Mouse (Mus musculus): ENCODE measurements around the gene Optn.

Optn gene

DNA sequence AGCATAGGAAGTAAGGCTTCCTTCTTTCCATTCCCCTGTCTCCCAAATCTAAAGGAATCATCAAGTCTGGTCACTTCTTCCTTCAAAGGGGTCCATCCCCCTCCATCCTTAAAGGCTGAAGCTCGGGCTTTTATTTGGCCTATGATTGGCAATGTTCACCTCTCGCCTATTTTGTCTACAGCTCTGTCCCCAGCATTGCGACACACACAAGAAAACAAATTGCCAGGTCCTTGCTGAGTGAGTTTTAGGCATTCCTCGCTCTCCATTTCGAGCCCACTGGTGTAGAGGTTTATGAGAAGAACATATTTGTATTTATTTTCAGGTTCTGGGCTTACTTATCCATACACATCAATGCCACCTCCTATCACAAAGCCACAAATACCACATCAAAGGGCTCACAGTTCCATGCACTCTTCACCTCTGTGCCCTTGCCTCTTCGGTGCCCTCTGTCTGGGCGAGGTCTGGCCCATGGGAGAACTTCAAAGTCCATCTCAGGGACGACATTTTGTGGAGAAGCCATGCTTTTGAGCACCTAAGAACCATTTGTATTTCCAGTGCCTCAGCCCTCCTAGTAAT, 2.6 kb downstream of the Optn start:
- DNase-seq (ENCODE audit: extremely low spot score), result no peak

GRCm38 (mm10) chr2:5059997-5060396, 3.9 kb downstream of the Optn start:
- no peak for DNase-seq (ENCODE audit: extremely low spot score)

DNA sequence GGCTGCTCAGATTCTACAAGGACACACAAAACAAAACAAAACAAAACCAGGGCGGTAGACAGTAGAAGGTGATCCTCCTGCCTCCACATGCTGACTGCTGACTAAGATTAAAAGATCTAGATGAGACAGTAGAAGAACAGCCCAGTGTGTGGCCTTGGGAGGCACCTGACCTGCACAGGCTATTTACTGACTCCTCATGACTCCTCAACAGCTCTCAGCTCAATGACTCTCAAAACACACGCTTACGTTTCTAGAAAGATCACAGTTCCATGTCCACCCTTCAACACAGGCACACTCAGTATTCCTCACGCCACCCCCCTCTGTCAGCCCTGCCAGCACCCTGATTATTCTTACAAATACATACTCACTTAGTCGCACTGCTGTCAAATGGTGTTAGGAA, 5.4 kb downstream of the Optn start:
- DNase-seq (ENCODE audit: extremely low spot score), result no peak

- no peak for DNase-seq (ENCODE audit: extremely low spot score)
Measured at GRCm38 (mm10) chr2:5050562-5050961, 13.3 kb downstream of the Optn start.

DNA sequence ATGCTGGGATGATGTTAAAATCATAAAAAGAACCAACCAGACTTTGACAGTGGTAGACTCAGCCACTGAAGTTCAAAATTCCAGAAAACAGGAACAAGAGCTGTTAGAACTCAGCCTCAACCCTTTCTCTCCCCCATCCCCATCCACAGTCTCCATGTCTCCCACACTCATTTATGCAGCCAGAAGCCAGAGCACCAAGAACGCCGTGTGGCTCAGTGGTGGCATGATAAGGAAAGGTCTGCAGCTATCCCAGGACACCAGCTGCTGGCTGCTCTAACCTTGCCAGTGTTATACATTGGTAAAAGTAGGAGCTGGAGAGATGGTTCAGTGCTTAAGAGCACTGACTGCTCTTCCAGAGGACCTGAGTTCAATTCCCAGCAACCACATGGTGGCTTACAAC, 16.8 kb downstream of the Optn start:
- no peak for DNase-seq (ENCODE audit: extremely low spot score)

DNA sequence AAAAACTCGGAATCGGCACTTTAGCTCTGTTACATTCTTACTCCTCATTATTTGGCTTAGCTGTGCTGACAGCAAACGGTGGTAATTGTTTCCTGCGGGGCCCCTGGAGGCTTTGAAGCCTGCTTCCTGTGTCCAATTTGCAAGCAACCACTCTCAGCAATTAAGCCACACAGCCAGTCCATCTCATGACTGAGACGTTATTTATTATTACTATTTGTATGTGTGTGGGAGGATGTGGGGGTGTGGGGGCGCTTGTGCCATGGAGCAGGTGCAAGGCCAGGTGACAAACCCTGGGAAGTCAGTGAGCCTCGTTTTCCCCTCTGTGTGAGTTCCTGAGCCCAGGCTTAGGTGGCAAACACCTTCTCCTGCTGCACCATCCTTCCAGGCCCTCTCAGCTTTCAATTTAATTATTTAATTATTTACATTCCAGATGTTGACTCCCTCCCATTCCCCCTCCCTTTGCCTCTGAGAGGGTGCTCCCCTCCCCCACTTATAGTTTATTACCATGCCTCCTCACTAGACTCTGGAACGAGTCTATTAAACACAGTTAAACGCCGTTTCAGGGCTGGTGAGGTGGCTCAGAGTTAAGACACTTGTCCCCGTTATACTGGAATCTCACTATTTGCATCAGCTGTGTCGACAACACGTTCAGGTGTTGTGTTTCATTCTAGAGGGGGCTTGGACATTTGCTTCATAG, 18.4 kb downstream of the Optn start:
- DNase-seq (ENCODE audit: extremely low spot score), result peak; percentile 44

GRCm38 (mm10) chr2:5044321-5044720, 19.5 kb downstream of the Optn start:
- DNase-seq (ENCODE audit: extremely low spot score), result peak; percentile 10

DNA sequence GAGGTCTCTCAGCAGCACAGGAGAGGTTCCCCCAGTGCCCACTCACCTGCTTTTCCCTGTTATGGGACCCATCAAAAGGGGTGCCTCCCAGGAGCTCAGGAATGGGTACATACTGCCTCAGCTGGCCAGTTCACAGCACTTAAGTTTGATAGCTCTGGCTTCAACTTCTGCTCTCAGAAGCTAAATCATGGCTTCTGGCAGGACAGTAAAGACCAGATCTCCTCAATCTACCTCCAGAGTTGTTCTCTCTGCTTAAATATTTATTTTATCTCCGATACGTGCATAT, 20.4 kb downstream of the Optn start:
- DNase-seq (ENCODE audit: extremely low spot score), result no peak

DNA sequence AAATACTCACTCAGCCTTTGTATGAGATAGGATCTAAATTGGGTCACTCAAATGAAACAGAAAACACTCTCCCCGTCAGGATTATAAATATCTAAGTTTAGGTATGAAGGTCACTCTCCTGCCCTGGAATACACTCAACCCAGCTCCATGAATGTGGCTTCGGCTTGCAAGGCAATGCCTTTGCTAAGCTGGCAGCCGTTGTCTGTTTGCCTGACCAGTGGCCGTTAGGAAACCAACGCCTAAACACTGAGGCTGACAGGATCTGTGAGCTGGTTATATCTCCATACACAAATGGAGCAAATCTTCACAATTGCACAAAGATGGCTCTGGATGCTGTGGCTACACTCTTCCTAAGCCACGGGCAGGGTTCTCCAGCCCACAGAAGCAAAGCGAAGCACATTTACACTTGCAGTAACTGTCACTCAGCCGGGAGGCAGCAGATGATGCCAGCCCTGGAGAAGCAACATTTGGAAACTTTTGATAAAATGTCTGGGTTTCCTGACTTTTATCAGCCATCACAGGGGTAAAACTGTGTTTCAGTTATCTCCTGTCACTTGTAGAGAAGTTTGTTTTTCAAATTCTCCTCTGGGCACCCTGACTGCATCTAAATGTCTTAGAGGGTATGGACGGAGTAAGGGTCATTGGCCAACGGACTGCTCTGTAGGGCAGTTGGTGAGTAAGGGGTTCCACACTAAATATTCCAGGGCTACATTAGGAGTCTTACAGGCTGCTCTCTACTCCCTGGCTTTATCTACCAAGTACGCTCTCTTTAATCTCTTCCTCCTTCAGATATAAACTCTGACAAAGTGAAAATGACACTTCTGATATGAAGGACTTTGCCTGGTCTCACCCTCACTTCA, 21.0 kb downstream of the Optn start:
- no peak for DNase-seq (ENCODE audit: extremely low spot score)

DNA sequence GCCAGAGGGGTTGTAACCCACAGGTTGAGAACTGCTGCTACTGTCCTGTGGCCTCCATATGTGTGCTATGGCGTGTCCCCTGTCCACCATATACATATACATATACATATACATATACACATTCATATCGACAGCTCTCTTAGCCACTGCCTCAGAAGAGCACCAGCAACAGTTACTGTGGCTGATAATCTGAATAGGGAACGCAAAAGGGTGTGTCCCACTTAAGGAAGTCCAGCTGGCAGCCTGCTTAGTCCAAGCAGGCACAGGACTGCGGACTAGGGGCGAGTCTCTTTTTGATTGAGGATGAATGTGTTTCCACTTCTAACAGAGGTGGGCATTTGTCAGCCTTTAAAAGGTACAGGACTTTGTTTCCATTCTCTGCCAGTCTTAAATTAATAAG, 22.0 kb downstream of the Optn start:
- no peak for DNase-seq (ENCODE audit: extremely low spot score)

- DNase-seq (ENCODE audit: extremely low spot score), result no peak
Measured at GRCm38 (mm10) chr2:5040281-5041161, 23.3 kb downstream of the Optn start.

DNA sequence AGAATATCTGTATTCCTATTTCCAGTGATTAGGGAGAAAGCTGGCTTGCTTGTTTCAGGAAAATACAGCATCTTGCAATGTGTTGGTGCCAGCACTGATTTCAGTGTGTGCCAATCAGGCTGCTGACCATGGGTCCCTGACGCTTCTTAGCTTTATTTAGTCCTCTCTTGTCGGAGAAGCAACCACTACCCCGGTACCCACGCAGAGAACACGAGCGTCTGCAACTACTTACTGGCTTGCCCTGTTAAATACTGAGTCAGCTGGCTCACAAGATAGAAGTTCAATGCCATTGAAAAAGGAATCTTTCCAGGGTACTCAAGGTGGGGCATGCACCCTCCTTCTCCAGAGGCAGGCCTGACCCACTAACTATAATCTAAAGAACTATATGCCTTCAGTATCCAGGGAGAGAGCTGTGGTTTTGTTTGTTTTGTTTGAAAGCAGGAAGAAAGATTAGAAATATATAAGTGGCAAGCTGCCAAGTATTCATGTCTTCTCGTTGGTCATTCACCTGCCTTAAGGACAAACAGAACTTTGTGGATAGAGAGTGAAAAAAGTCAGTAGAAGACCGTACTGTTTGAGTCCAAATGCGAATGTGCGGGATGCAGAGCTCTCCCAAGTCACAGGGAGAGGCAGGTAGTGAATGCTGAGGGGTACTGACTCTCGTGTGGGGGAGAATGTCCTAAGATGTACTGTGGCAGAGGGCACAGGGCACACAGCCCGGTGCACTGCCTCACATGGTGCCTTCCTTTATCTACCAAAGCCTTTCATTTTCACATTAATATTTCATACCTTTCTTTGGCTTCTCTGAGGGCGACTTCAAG, 24.3 kb downstream of the Optn start:
- DNase-seq (ENCODE audit: extremely low spot score), result no peak

DNA sequence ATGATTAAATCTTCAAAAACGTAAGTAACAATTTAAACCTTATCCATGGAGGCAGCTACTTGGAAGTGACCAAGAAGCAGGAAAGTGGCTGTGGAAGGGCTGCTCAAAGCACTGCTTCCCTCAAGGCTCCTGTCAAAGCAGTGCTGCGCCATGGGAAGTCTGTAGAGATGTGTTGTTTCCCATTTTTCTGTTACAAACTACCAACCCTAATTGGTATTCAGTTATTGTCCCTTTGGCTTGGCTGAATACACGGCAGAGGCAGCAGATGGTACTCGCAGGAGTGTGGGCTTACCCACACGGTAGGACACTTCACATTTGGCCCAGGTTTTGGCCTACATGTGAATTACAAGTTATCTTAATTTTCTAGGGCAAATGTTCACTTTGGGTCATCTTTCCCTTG, 25.5 kb downstream of the Optn start:
- no peak for DNase-seq (ENCODE audit: extremely low spot score)

GRCm38 (mm10) chr2:5037390-5037789, 26.5 kb downstream of the Optn start:
- no peak for DNase-seq (ENCODE audit: extremely low spot score)

DNA sequence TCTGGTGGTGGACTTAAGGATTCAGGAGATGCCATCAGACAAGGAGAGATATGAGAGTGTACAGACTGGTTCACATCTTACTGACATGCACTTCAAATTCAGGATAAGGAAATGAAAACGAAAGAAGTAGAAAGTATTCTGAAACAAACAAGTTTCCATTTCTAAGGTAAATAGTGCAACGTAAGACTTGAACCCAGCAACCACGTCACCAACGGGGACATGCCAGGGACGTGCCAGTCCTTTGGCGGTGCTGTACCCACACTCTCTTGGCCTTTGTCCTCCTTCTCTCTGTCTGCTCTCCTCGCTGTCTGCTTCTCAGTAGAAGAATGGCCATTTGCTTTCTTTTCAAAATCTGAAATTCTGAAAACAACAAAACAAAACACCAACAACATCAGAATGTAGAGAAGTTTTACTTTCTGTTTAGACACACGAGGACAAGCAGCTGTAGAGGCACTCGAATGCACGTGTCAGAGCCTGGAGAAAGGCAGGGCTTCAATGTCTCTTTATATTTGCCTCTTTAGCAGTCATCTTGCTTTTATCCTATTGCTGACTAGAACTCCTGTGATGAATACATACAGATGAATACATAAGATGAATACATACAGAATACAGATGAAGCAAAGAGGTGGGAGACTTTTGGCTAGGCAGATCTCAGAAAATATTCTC, 27.3 kb downstream of the Optn start:
- DNase-seq (ENCODE audit: extremely low spot score), result no peak

GRCm38 (mm10) chr2:5035241-5035640, 28.6 kb downstream of the Optn start:
- DNase-seq (ENCODE audit: extremely low spot score), result no peak

- no peak for DNase-seq (ENCODE audit: extremely low spot score)
Measured at GRCm38 (mm10) chr2:5034801-5035200, 29.1 kb downstream of the Optn start.

GRCm38 (mm10) chr2:5033546-5034420, 30.1 kb downstream of the Optn start:
- DNase-seq (ENCODE audit: extremely low spot score), result no peak

GRCm38 (mm10) chr2:5032665-5033064, 31.2 kb downstream of the Optn start:
- no peak for DNase-seq (ENCODE audit: extremely low spot score)

DNA sequence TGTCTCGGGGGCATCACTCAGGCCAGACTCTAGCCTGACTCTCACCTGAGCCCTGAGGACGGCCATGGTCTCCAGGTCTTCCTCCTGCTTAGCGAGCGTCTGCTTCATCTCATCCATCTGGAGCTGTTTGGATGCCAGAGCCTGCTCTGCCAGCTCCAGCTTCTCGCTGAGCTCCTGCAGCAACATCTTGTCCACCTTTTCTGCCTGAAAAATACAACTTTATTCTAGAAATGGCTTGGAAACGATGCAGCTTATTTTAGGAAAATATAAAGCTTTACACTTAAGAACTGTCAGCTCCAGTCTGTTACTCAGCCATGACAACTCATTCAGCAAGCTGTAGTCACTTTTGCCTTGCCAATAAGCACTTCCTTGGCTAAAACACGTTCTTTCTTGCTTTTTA, 32.6 kb downstream of the Optn start:
- no peak for DNase-seq (ENCODE audit: extremely low spot score)

All from embryo, embryonic 9.5 days (tissue).